Mouse (Mus musculus): ENCODE results near the gene Onecut3. TPM values are rescaled to one million over a fixed set of nuclear protein-coding genes. Genes with fewer than 3 reads are reported as not detected.
A peak's percentile ranks its signal among the peaks of the same experiment; 100 is the strongest.

Gene Onecut3
- polyA plus RNA-seq, 1 experiment from 2014 or later, result 0.05 TPM

- Histone ChIP-seq H3K4me3 (ENCODE audit: low read depth, low read length) (no peak overlapping the region), H3K36me3 (ENCODE audit: control insufficient read depth, insufficient read depth) (no peaks in the 10 kb centered on the region), H3K9me3 (ENCODE audit: control insufficient read depth) (no peaks in the 10 kb centered on the region), H3K27ac (ENCODE audit: low read depth, low read length) (no peak overlapping the region), H3K27me3 (replicated peaks; ENCODE audit: control insufficient read depth, insufficient read depth, low read length) (peaks cover 70% of the 10 kb centered on the region), H3K9ac (ENCODE audit: low read depth, low read length) (no peak overlapping the region), H3K4me2 (replicated peaks; ENCODE audit: low read depth) (no peak overlapping the region), H3K4me1 (replicated peaks; ENCODE audit: control insufficient read depth, insufficient read depth, low read length) (no peaks in the 10 kb centered on the region)
- ATAC-seq, result no peak
- under 1% methylated on average over 11 of the region's 11 CpGs for WGBS
- TF ChIP-seq CTCF (IDR thresholded peaks at IDR 0.05; ENCODE audit: low read depth), result peak; percentile 83
These were observed 11.6 kb downstream of the Onecut3 start for GRCm38 (mm10) chr10:80506222-80506621.

GRCm38 (mm10) chr10:80509412-80510272, 15.0 kb downstream of the Onecut3 start:
- ATAC-seq, result peak; percentile 45
- Histone ChIP-seq H3K27me3 (replicated peaks; ENCODE audit: control insufficient read depth, insufficient read depth, low read length) (peaks cover 66% of the 10 kb centered on the region), H3K27ac (ENCODE audit: low read depth, low read length) (no peak overlapping the region), H3K4me1 (replicated peaks; ENCODE audit: control insufficient read depth, insufficient read depth, low read length) (no peaks in the 10 kb centered on the region), H3K4me3 (ENCODE audit: low read depth, low read length) (peak overlapping the region; percentile 40), H3K9me3 (ENCODE audit: control insufficient read depth) (no peaks in the 10 kb centered on the region), H3K9ac (ENCODE audit: low read depth, low read length) (0 out of 2 replicates have a peak overlapping the region, but pooled peaks have one; percentile 18), H3K4me2 (replicated peaks; ENCODE audit: low read depth) (peak overlapping the region; percentile 67), H3K36me3 (ENCODE audit: control insufficient read depth, insufficient read depth) (no peaks in the 10 kb centered on the region)
- peak; percentile 96 for TF ChIP-seq CTCF (IDR thresholded peaks at IDR 0.05; ENCODE audit: low read depth)
- WGBS, result 8% methylated on average over 20 of the region's 20 CpGs

- no peak for TF ChIP-seq CTCF (IDR thresholded peaks at IDR 0.05; ENCODE audit: low read depth)
- Histone ChIP-seq H3K9ac (ENCODE audit: low read depth, low read length) (no peak overlapping the region), H3K27ac (ENCODE audit: low read depth, low read length) (no peak overlapping the region), H3K36me3 (ENCODE audit: control insufficient read depth, insufficient read depth) (no peaks in the 10 kb centered on the region), H3K9me3 (ENCODE audit: control insufficient read depth) (no peaks in the 10 kb centered on the region), H3K27me3 (replicated peaks; ENCODE audit: control insufficient read depth, insufficient read depth, low read length) (peaks cover 63% of the 10 kb centered on the region), H3K4me2 (replicated peaks; ENCODE audit: low read depth) (no peak overlapping the region; the same call in 1 of the 2 replicates), H3K4me3 (ENCODE audit: low read depth, low read length) (no peak overlapping the region), H3K4me1 (replicated peaks; ENCODE audit: control insufficient read depth, insufficient read depth, low read length) (no peaks in the 10 kb centered on the region)
- no peak for ATAC-seq
- WGBS, result 57% methylated on average over 10 of the region's 10 CpGs
These were observed 15.6 kb downstream of the Onecut3 start for GRCm38 (mm10) chr10:80510273-80510660.

GRCm38 (mm10) chr10:80513739-80514138, 19.1 kb downstream of the Onecut3 start:
- Histone ChIP-seq H3K9ac (ENCODE audit: low read depth, low read length) (no peak overlapping the region), H3K4me2 (replicated peaks; ENCODE audit: low read depth) (no peak overlapping the region), H3K4me1 (replicated peaks; ENCODE audit: control insufficient read depth, insufficient read depth, low read length) (no peaks in the 10 kb centered on the region), H3K4me3 (ENCODE audit: low read depth, low read length) (no peak overlapping the region), H3K27ac (ENCODE audit: low read depth, low read length) (no peak overlapping the region), H3K9me3 (ENCODE audit: control insufficient read depth) (no peaks in the 10 kb centered on the region), H3K27me3 (replicated peaks; ENCODE audit: control insufficient read depth, insufficient read depth, low read length) (peaks cover 45% of the 10 kb centered on the region), H3K36me3 (ENCODE audit: control insufficient read depth, insufficient read depth) (no peaks in the 10 kb centered on the region)
- 19% methylated on average over 19 of the region's 19 CpGs for WGBS
- ATAC-seq, result no peak
- no peak for TF ChIP-seq CTCF (IDR thresholded peaks at IDR 0.05; ENCODE audit: low read depth)

- no peaks in the 10 kb centered on the region for H3K9me3 ChIP-seq (ENCODE audit: control insufficient read depth)
- H3K36me3 ChIP-seq (ENCODE audit: control insufficient read depth, insufficient read depth), result no peaks in the 10 kb centered on the region
- no peak for ATAC-seq
- H3K4me3 ChIP-seq (ENCODE audit: low read depth, low read length), result no peak overlapping the region
- no peak overlapping the region for H3K4me2 ChIP-seq (replicated peaks; ENCODE audit: low read depth)
- WGBS, result 79% methylated on average over 2 of the region's 2 CpGs
- peak; percentile 41 for TF ChIP-seq CTCF (IDR thresholded peaks at IDR 0.05; ENCODE audit: low read depth)
- no peaks in the 10 kb centered on the region for H3K4me1 ChIP-seq (replicated peaks; ENCODE audit: control insufficient read depth, insufficient read depth, low read length)
- H3K9ac ChIP-seq (ENCODE audit: low read depth, low read length), result no peak overlapping the region
- no peak overlapping the region for H3K27ac ChIP-seq (ENCODE audit: low read depth, low read length)
- H3K27me3 ChIP-seq (replicated peaks; ENCODE audit: control insufficient read depth, insufficient read depth, low read length), result peaks cover 13% of the 10 kb centered on the region
These were observed 24.7 kb downstream of the Onecut3 start for GRCm38 (mm10) chr10:80519287-80519686.

- H3K4me3 ChIP-seq (ENCODE audit: low read depth, low read length), result no peak overlapping the region
- peak; percentile 51 for TF ChIP-seq CTCF (IDR thresholded peaks at IDR 0.05; ENCODE audit: low read depth)
- no peak overlapping the region for H3K9ac ChIP-seq (ENCODE audit: low read depth, low read length)
- no peak overlapping the region for H3K4me2 ChIP-seq (replicated peaks; ENCODE audit: low read depth)
- H3K36me3 ChIP-seq (ENCODE audit: control insufficient read depth, insufficient read depth), result no peaks in the 10 kb centered on the region
- peaks cover 3% of the 10 kb centered on the region; the same call in 1 of the 2 replicates for H3K27me3 ChIP-seq (replicated peaks; ENCODE audit: control insufficient read depth, insufficient read depth, low read length)
- no peaks in the 10 kb centered on the region for H3K4me1 ChIP-seq (replicated peaks; ENCODE audit: control insufficient read depth, insufficient read depth, low read length)
- H3K9me3 ChIP-seq (ENCODE audit: control insufficient read depth), result no peaks in the 10 kb centered on the region
- WGBS, result 91% methylated on average over 7 of the region's 7 CpGs
- H3K27ac ChIP-seq (ENCODE audit: low read depth, low read length), result no peak overlapping the region
- ATAC-seq, result no peak
These were observed 28.7 kb downstream of the Onecut3 start for GRCm38 (mm10) chr10:80523299-80523698.
